ENCODE assay signal across 8 mouse cellular contexts in the genomic region with DNA sequence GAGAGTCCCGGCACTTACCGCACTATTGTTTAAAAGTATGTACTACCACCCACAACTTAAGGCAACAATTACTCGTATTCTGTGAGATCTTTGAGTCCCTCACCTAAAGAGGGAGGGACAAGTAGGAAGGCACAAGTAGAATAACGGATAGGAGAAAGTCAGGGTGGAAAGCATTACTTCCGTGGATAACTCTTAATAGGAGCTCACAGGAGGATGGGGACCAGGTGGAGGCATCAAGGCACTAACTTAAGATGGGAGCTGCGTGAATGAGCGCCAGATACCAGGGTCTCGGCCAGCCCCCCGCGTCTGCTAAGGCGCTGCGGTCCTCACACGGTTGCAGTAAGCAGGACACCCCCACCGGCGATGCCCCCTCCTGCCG. TPM values are rescaled to one million over a fixed set of nuclear protein-coding genes. Genes with fewer than 3 reads are reported as not detected.
DNase-seq lines count a peak whose midpoint lies in the region; ATAC-seq lines count a peak whose summit lies in the region.

No protein-coding gene starts in this region.

- ATAC-seq in lung, embryonic 15.5 days (ENCODE audit: borderline replicate concordance, extremely low read depth, low FRiP score, low TSS enrichment), result no peak
- no peak for ATAC-seq in embryonic facial prominence, embryonic 13.5 days (ENCODE audit: insufficient number of reproducible peaks, insufficient read depth, low FRiP score, low TSS enrichment, low read depth)
- no peak for ATAC-seq in neural tube, embryonic 15.5 days (ENCODE audit: low FRiP score)

- H3K27me3 ChIP-seq in lung, embryonic 15.5 days, result no peaks in the 10 kb centered on the region
- H3K27me3 ChIP-seq in embryonic facial prominence, embryonic 13.5 days, result no peaks in the 10 kb centered on the region
- H3K27me3 ChIP-seq in limb, embryonic 10.5 days (ENCODE audit: low read depth, poor library complexity, severe bottlenecking), result no peaks in the 10 kb centered on the region
- H3K27me3 ChIP-seq in neural tube, embryonic 15.5 days (replicated peaks), result no peaks in the 10 kb centered on the region

- no peaks in the 10 kb centered on the region for H3K9me3 ChIP-seq in lung, embryonic 15.5 days
- no peaks in the 10 kb centered on the region for H3K9me3 ChIP-seq in embryonic facial prominence, embryonic 13.5 days
- H3K9me3 ChIP-seq in limb, embryonic 10.5 days (replicated peaks), result no peaks in the 10 kb centered on the region
- H3K9me3 ChIP-seq in neural tube, embryonic 15.5 days (replicated peaks), result no peaks in the 10 kb centered on the region

- no peaks in the 10 kb centered on the region for H3K36me3 ChIP-seq in lung, embryonic 15.5 days
- peaks cover 8% of the 10 kb centered on the region; the same call in 1 of the 2 replicates for H3K36me3 ChIP-seq in embryonic facial prominence, embryonic 13.5 days
- peaks cover 21% of the 10 kb centered on the region for H3K36me3 ChIP-seq in limb, embryonic 10.5 days
- no peaks in the 10 kb centered on the region for H3K36me3 ChIP-seq in neural tube, embryonic 15.5 days

- no peak for DNase-seq in lung, postnatal 14 days
- no peak for DNase-seq in limb, embryonic 10.5 days (ENCODE audit: low spot score)
- no peak for DNase-seq in left cerebral cortex, postnatal 4 days
- DNase-seq in layer of hippocampus, postnatal 10 days (ENCODE audit: low spot score in 2 of 2), result no peak
- no peak for DNase-seq in frontal cortex, postnatal 10 days (ENCODE audit: low spot score in 2 of 2)

- peak overlapping the region; percentile 91 for H3K4me3 ChIP-seq in lung, embryonic 15.5 days
- peak overlapping the region; percentile 82 for H3K4me3 ChIP-seq in embryonic facial prominence, embryonic 13.5 days
- H3K4me3 ChIP-seq in limb, embryonic 10.5 days, result peak overlapping the region; percentile 81
- peak overlapping the region; percentile 86 for H3K4me3 ChIP-seq in neural tube, embryonic 15.5 days (replicated peaks)

- WGBS in lung, embryonic 15.5 days, result under 1% methylated on average over 16 of the region's 16 CpGs
- 1% methylated on average over 16 of the region's 16 CpGs for WGBS in embryonic facial prominence, embryonic 13.5 days
- under 1% methylated on average over 14 of the region's 16 CpGs for WGBS in limb, embryonic 10.5 days
- WGBS in neural tube, embryonic 15.5 days, result under 1% methylated on average over 16 of the region's 16 CpGs

- H3K9ac ChIP-seq in lung, embryonic 15.5 days, result peak overlapping the region; percentile 89
- peak overlapping the region; percentile 88 for H3K9ac ChIP-seq in embryonic facial prominence, embryonic 13.5 days
- peak overlapping the region; percentile 89 for H3K9ac ChIP-seq in neural tube, embryonic 15.5 days (replicated peaks)

- peak overlapping the region; percentile 68 for H3K4me2 ChIP-seq in lung, embryonic 15.5 days
- H3K4me2 ChIP-seq in embryonic facial prominence, embryonic 13.5 days, result peak overlapping the region; percentile 69
- H3K4me2 ChIP-seq in neural tube, embryonic 15.5 days, result peak overlapping the region; percentile 85

- peak overlapping the region; percentile 99 for H3K27ac ChIP-seq in lung, embryonic 15.5 days
- H3K27ac ChIP-seq in embryonic facial prominence, embryonic 13.5 days, result peak overlapping the region; percentile 99
- peak overlapping the region; percentile 95 for H3K27ac ChIP-seq in limb, embryonic 10.5 days
- peak overlapping the region; percentile 100 for H3K27ac ChIP-seq in neural tube, embryonic 15.5 days (replicated peaks)

- intact Hi-C loops in left cerebral cortex, postnatal 4 days (cut with DNase I), result no loop called here

- peaks cover 25% of the 10 kb centered on the region for H3K4me1 ChIP-seq in lung, embryonic 15.5 days
- peaks cover 20% of the 10 kb centered on the region for H3K4me1 ChIP-seq in embryonic facial prominence, embryonic 13.5 days
- peaks cover 21% of the 10 kb centered on the region for H3K4me1 ChIP-seq in limb, embryonic 10.5 days
- peaks cover 27% of the 10 kb centered on the region for H3K4me1 ChIP-seq in neural tube, embryonic 15.5 days

RNA-seq across cellular contexts. Expression of gene Fam162a, which starts 0.3 kb away (rescaled TPM):
- polyA plus RNA-seq in lung, embryonic 15.5 days (2015; fragmentation: Nextera tagmentation; extraction: Ambion mirVana), result 318 and 348 TPM in 2 replicates
- polyA plus RNA-seq in embryonic facial prominence, embryonic 13.5 days (2015; fragmentation: Nextera tagmentation; extraction: Ambion mirVana), result 445 and 482 TPM in 2 replicates
- 353 and 424 TPM in 2 replicates for polyA plus RNA-seq in limb, embryonic 10.5 days (2016; fragmentation: Nextera tagmentation; extraction: Ambion mirVana)
- 146 and 193 TPM in 2 replicates for polyA plus RNA-seq in neural tube, embryonic 15.5 days (2015; fragmentation: Nextera tagmentation; extraction: Ambion mirVana)
- total RNA-seq in left cerebral cortex, postnatal 4 days (2021), result 10 to 100 TPM; 55.9 to 61.0 TPM
- 10 to 100 TPM; 95.2 to 95.4 TPM for total RNA-seq in layer of hippocampus, postnatal 10 days (2021)

RNA-seq across cellular contexts. Expression of gene Ccdc58, which starts 0.4 kb away (rescaled TPM):
- 75.3 and 78.1 TPM in 2 replicates for polyA plus RNA-seq in lung, embryonic 15.5 days (2015; fragmentation: Nextera tagmentation; extraction: Ambion mirVana)
- 96.1 and 114 TPM in 2 replicates for polyA plus RNA-seq in embryonic facial prominence, embryonic 13.5 days (2015; fragmentation: Nextera tagmentation; extraction: Ambion mirVana)
- 107 and 125 TPM in 2 replicates for polyA plus RNA-seq in limb, embryonic 10.5 days (2016; fragmentation: Nextera tagmentation; extraction: Ambion mirVana)
- 33.0 and 39.3 TPM in 2 replicates for polyA plus RNA-seq in neural tube, embryonic 15.5 days (2015; fragmentation: Nextera tagmentation; extraction: Ambion mirVana)
- total RNA-seq in left cerebral cortex, postnatal 4 days (2021), result 10 to 100 TPM; 19.0 to 21.1 TPM
- 10 to 100 TPM; 21.5 to 22.1 TPM for total RNA-seq in layer of hippocampus, postnatal 10 days (2021)

RNA-seq across cellular contexts. Expression of gene Wdr5b, which starts 30.1 kb away (rescaled TPM):
- polyA plus RNA-seq in lung, embryonic 15.5 days (2015; fragmentation: Nextera tagmentation; extraction: Ambion mirVana), result 9.4 and 9.6 TPM in 2 replicates
- 14.0 and 14.9 TPM in 2 replicates for polyA plus RNA-seq in embryonic facial prominence, embryonic 13.5 days (2015; fragmentation: Nextera tagmentation; extraction: Ambion mirVana)
- 5.0 and 8.3 TPM in 2 replicates for polyA plus RNA-seq in limb, embryonic 10.5 days (2016; fragmentation: Nextera tagmentation; extraction: Ambion mirVana)
- 12.0 and 12.4 TPM in 2 replicates for polyA plus RNA-seq in neural tube, embryonic 15.5 days (2015; fragmentation: Nextera tagmentation; extraction: Ambion mirVana)
- total RNA-seq in left cerebral cortex, postnatal 4 days (2021), result 1 to 10 TPM; 6.8 to 7.0 TPM
- 1 to 10 TPM; 4.5 to 5.8 TPM for total RNA-seq in layer of hippocampus, postnatal 10 days (2021)

RNA-seq across cellular contexts. Expression of gene Csta1, which starts 60.0 kb away (rescaled TPM):
- polyA plus RNA-seq in lung, embryonic 15.5 days (2015; fragmentation: Nextera tagmentation; extraction: Ambion mirVana), result 0.05 and 0.12 TPM in 2 replicates
- 0.55 TPM in 1 of 2 replicates, not detected in the other for polyA plus RNA-seq in embryonic facial prominence, embryonic 13.5 days (2015; fragmentation: Nextera tagmentation; extraction: Ambion mirVana)
- 0.13 TPM in 1 of 2 replicates, not detected in the other for polyA plus RNA-seq in limb, embryonic 10.5 days (2016; fragmentation: Nextera tagmentation; extraction: Ambion mirVana)
- polyA plus RNA-seq in neural tube, embryonic 15.5 days (2015; fragmentation: Nextera tagmentation; extraction: Ambion mirVana), result not detected in 2 replicates
- not detected for total RNA-seq in left cerebral cortex, postnatal 4 days (2021)
- not detected for total RNA-seq in layer of hippocampus, postnatal 10 days (2021)
